Mouse (Mus musculus) heart, embryonic 14.5 days (tissue): Measurements from ENCODE around the gene Krt42. TPM values are rescaled to one million over a fixed set of nuclear protein-coding genes. Genes with fewer than 3 reads are reported as not detected.

Experiments
- ATAC-seq: fragments of 200-750 bp; cut with Nextera tagmentation; 2 replicates; pipeline ENCODE4 v1.8.0; 2017; ENCODE audit warnings: low read depth, moderate TSS enrichment; ENCODE audit not compliant: insufficient number of reproducible peaks, insufficient read depth, low FRiP score
- H3K27ac ChIP-seq, 2 experiments: fragments of 200-500 bp in 1 of 2; fragments of 300-500 bp in 1 of 2; sonication (generic) in 1 of 2; replicated peaks in 1 of 2; 2 replicates each; pipeline ENCODE4 v1.5.1; 2012 to 2014; ENCODE audit warnings: low read depth in 2 of 2, low read length in 2 of 2, control low read depth in 1 of 2, mild to moderate bottlenecking in 1 of 2, mixed read lengths in 1 of 2; ENCODE audit not compliant: control insufficient read depth in 1 of 2, insufficient read depth in 1 of 2
- H3K27me3 ChIP-seq: fragments of 300-500 bp; sonication (generic); 2 replicates; pipeline ENCODE4 v1.6.1; 2014; ENCODE audit warnings: mild to moderate bottlenecking, low read length, control low read depth; ENCODE audit not compliant: control insufficient read depth, insufficient read depth
- H3K36me3 ChIP-seq: fragments of 300-500 bp; sonication (generic); 2 replicates; pipeline ENCODE4 v1.6.1; 2014; ENCODE audit warnings: mild to moderate bottlenecking, control low read depth, low read length, mixed read lengths; ENCODE audit not compliant: control insufficient read depth, insufficient read depth
- H3K4me1 ChIP-seq, 2 experiments: fragments of 200-500 bp in 1 of 2; fragments of 300-500 bp in 1 of 2; sonication (generic) in 1 of 2; 2 replicates each; pipeline ENCODE4 v1.6.1; 2012 to 2014; ENCODE audit warnings: low read length in 2 of 2, control low read depth in 1 of 2, mixed read lengths in 1 of 2; ENCODE audit not compliant: control insufficient read depth in 2 of 2, insufficient read depth in 2 of 2
- H3K4me2 ChIP-seq: fragments of 300-500 bp; sonication (generic); 2 replicates; pipeline ENCODE4 v1.6.1; 2014; ENCODE audit warnings: mild to moderate bottlenecking, low read length
- H3K4me3 ChIP-seq, 2 experiments: fragments of 200-500 bp in 1 of 2; fragments of 300-500 bp in 1 of 2; sonication (generic) in 1 of 2; 2 replicates each; pipeline ENCODE4 v1.5.1; 2012 to 2014; ENCODE audit warnings: low read length in 2 of 2, mild to moderate bottlenecking in 2 of 2, control low read depth in 1 of 2, low read depth in 1 of 2, moderate library complexity in 1 of 2; ENCODE audit not compliant: control insufficient read depth in 1 of 2, insufficient read depth in 1 of 2
- H3K9ac ChIP-seq: fragments of 300-500 bp; sonication (generic); 2 replicates; pipeline ENCODE4 v1.6.1; 2014; ENCODE audit warnings: mild to moderate bottlenecking, low read length
- H3K9me3 ChIP-seq: fragments of 300-500 bp; sonication (generic); 2 replicates; pipeline ENCODE4 v1.6.1; 2016; ENCODE audit warnings: low read length, control low read depth; ENCODE audit not compliant: control insufficient read depth
- WGBS: fragments of 180-500 bp; shearing (Covaris S2); extraction: QIAGEN DNeasy Blood & Tissue Kit; methylation state at CpG from one replicate; pipeline ENCODE4 v1.1.7; 2014; 5-methylcytosine and 5-hydroxymethylcytosine counted together
- polyA plus RNA-seq: library from polyadenylated mRNA; unstranded; fragments of >200 nt; fragmentation: Nextera tagmentation; extraction: Ambion mirVana; gene quantifications from 2 replicates; pipeline ENCODE4 v1.2.1, GENCODE M21; 2014

The Krt42 gene
- polyA plus RNA-seq, 1 experiment from 2014 or later, result not detected

- peaks cover 5% of the 10 kb centered on the region; the same call in 1 of the 2 replicates for H3K27me3 ChIP-seq
- H3K9me3 ChIP-seq, result no peaks in the 10 kb centered on the region
- H3K4me3 ChIP-seq, result no peak overlapping the region
- no peak overlapping the region for H3K27ac ChIP-seq
- no peak overlapping the region for H3K9ac ChIP-seq
- H3K36me3 ChIP-seq, result no peaks in the 10 kb centered on the region
- no peak overlapping the region for H3K4me2 ChIP-seq
- H3K4me1 ChIP-seq, result peaks cover 12 to 17% of the 10 kb centered on the region in 2 experiments; a peak in 3 of 4 replicates
- 58% methylated on average over 6 of the region's 6 CpGs for WGBS
- no peak for ATAC-seq
These were observed 23.2 kb upstream of the Krt42 start for GRCm38 (mm10) chr11:100292884-100293283.

GRCm38 (mm10) chr11:100290235-100290634 lies 20.6 kb upstream of the Krt42 start:
- Histone ChIP-seq H3K27me3 (no peaks in the 10 kb centered on the region), H3K4me3 (no peak overlapping the region), H3K27ac (0 out of 4 replicates have a peak overlapping the region, but pooled peaks of 1 of the 2 experiments have one; percentile 6), H3K36me3 (no peaks in the 10 kb centered on the region), H3K4me1 (peaks cover 12 to 17% of the 10 kb centered on the region in 2 experiments; a peak in 3 of 4 replicates), H3K9me3 (no peaks in the 10 kb centered on the region), H3K4me2 (no peak overlapping the region), H3K9ac (no peak overlapping the region)
- 47% methylated on average over 5 of the region's 5 CpGs for WGBS
- ATAC-seq, result no peak

- Histone ChIP-seq H3K4me2 (no peak overlapping the region), H3K27me3 (no peaks in the 10 kb centered on the region), H3K9ac (no peak overlapping the region), H3K9me3 (no peaks in the 10 kb centered on the region), H3K36me3 (no peaks in the 10 kb centered on the region), H3K27ac (no peak overlapping the region), H3K4me1 (peaks cover 12 to 17% of the 10 kb centered on the region in 2 experiments; a peak in 3 of 4 replicates), H3K4me3 (no peak overlapping the region)
- WGBS, result 75% methylated on average over 6 of the region's 6 CpGs
- no peak for ATAC-seq
These were observed 19.3 kb upstream of the Krt42 start for GRCm38 (mm10) chr11:100288942-100289341.

- WGBS, result 38% methylated on average over 10 of the region's 10 CpGs
- no peak overlapping the region for H3K9ac ChIP-seq
- ATAC-seq, result no peak
These were observed 17.4 kb upstream of the Krt42 start for GRCm38 (mm10) chr11:100287024-100287423.

GRCm38 (mm10) chr11:100284988-100285387 lies 15.3 kb upstream of the Krt42 start:
- peaks cover 3 to 9% of the 10 kb centered on the region in 2 experiments; a peak in 1 of 4 replicates for H3K4me1 ChIP-seq
- H3K27ac ChIP-seq, result no peak overlapping the region
- H3K9me3 ChIP-seq, result no peaks in the 10 kb centered on the region
- H3K4me2 ChIP-seq, result no peak overlapping the region
- no peak overlapping the region for H3K9ac ChIP-seq
- whole genome bisulfite sequencing, result 85% methylated on average over 4 of the region's 4 CpGs
- no peaks in the 10 kb centered on the region for H3K36me3 ChIP-seq
- no peaks in the 10 kb centered on the region for H3K27me3 ChIP-seq
- ATAC-seq, result no peak
- no peak overlapping the region for H3K4me3 ChIP-seq

More at GRCm38 (mm10) chr11:100287024-100287423, 17.4 kb upstream of the Krt42 start:
- no peak overlapping the region for H3K4me3 ChIP-seq
- no peaks in the 10 kb centered on the region for H3K27me3 ChIP-seq
- H3K4me2 ChIP-seq, result no peak overlapping the region
- peaks cover 12 to 17% of the 10 kb centered on the region in 2 experiments; a peak in 3 of 4 replicates for H3K4me1 ChIP-seq
- H3K9me3 ChIP-seq, result no peaks in the 10 kb centered on the region
- no peak overlapping the region for H3K27ac ChIP-seq
- no peaks in the 10 kb centered on the region for H3K36me3 ChIP-seq

GRCm38 (mm10) chr11:100282549-100282948 lies 12.9 kb upstream of the Krt42 start:
- Histone ChIP-seq H3K4me3 (no peak overlapping the region), H3K36me3 (no peaks in the 10 kb centered on the region), H3K27ac (no peak overlapping the region), H3K27me3 (no peaks in the 10 kb centered on the region), H3K9me3 (no peaks in the 10 kb centered on the region), H3K4me2 (no peak overlapping the region), H3K9ac (no peak overlapping the region), H3K4me1 (no peaks in the 10 kb centered on the region)
- WGBS, result 23% methylated on average over 10 of the region's 10 CpGs
- no peak for ATAC-seq

- H3K4me3 ChIP-seq, result no peak overlapping the region
- no peaks in the 10 kb centered on the region for H3K36me3 ChIP-seq
- WGBS, result 19% methylated on average over 11 of the region's 11 CpGs
- no peaks in the 10 kb centered on the region for H3K9me3 ChIP-seq
- H3K4me2 ChIP-seq, result no peak overlapping the region
- no peak overlapping the region for H3K9ac ChIP-seq
- H3K27me3 ChIP-seq, result no peaks in the 10 kb centered on the region; the same call in 1 of the 2 replicates
- ATAC-seq, result no peak
- H3K4me1 ChIP-seq, result no peaks in the 10 kb centered on the region
- H3K27ac ChIP-seq, result no peak overlapping the region
These were observed 12.2 kb upstream of the Krt42 start for GRCm38 (mm10) chr11:100281596-100282544.
